In the genomic region with DNA sequence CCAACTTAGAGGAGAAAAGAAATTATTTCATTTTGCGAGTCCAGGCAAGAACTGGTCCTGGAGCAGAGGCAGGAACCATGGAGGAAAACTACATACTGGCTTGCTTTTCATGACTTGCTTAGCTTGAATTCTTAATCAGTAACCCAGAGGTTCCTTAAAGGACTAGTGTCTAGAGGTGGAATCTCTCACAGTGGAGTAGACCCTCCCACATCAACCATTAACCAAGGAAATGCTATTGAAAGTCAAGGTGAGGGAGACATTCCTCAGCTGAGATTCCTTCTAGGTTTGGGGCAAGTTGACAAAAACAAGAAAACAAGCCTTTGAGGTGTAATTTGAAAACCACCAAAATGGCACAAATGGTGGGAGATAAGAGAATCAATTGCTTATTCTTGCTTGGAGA, we compare ENCODE assay signal across 8 mouse cellular contexts. TPM values are rescaled to one million over a fixed set of nuclear protein-coding genes. Genes with fewer than 3 reads are reported as not detected.
A peak's percentile ranks its signal among the peaks of the same experiment; 100 is the strongest.
DNase-seq lines count a peak whose midpoint lies in the region; ATAC-seq and TF ChIP-seq lines count a peak whose summit lies in the region.

A gene (minus strand): TSS at position 119 of the 400 bp plus-strand sequence.

- no peak within 1 kb of the TSS for H3K4me2 ChIP-seq in intestine, embryonic 15.5 days (replicated peaks)
- no peak within 1 kb of the TSS for H3K4me2 ChIP-seq in liver, embryonic 16.5 days (ENCODE audit: low read depth, low read length)

- DNase-seq in kidney, adult 2 months: peak; percentile 82
- no peak for DNase-seq in kidney, adult 18-20 months
- no peak for DNase-seq in adrenal gland, postnatal 36 days
- DNase-seq in gastrocnemius, postnatal 25 days: no peak
- DNase-seq in ovary, postnatal 14 days (ENCODE audit: low spot score): no peak
- no peak for DNase-seq in embryo, embryonic 11 days

- 0 out of 2 replicates have a peak, but pooled peaks have one; percentile 39 for ATAC-seq in intestine, embryonic 15.5 days
- no peak for ATAC-seq in liver, embryonic 16.5 days (ENCODE audit: low read depth)

- TF ChIP-seq CTCF in kidney, adult 2 months (conservative IDR thresholded peaks at IDR 0.05; ENCODE audit: insufficient read depth, insufficient read length, low read depth, low read length): no peak

- H3K36me3 ChIP-seq in kidney, adult 2 months (ENCODE audit: control insufficient read depth, insufficient read depth, low read length): no peaks in the 10 kb centered on the region
- H3K36me3 ChIP-seq in intestine, embryonic 15.5 days: no peaks in the 10 kb centered on the region
- no peaks in the 10 kb centered on the region for H3K36me3 ChIP-seq in liver, embryonic 16.5 days (ENCODE audit: control insufficient read depth, insufficient read depth)

- TF ChIP-seq POLR2A in kidney, adult 2 months (IDR thresholded peaks at IDR 0.05; ENCODE audit: low read depth, low read length): no peak

- no peak within 1 kb of the TSS for H3K9ac ChIP-seq in intestine, embryonic 15.5 days
- no peak within 1 kb of the TSS for H3K9ac ChIP-seq in liver, embryonic 16.5 days (ENCODE audit: low read depth, low read length)

- H3K27me3 ChIP-seq in kidney, adult 2 months (replicated peaks; ENCODE audit: control insufficient read depth, insufficient read depth, low read length): no peaks in the 10 kb centered on the region
- no peaks in the 10 kb centered on the region for H3K27me3 ChIP-seq in intestine, embryonic 15.5 days (replicated peaks)
- H3K27me3 ChIP-seq in liver, embryonic 16.5 days (ENCODE audit: control insufficient read depth, insufficient read depth, low read depth, low read length): no peaks in the 10 kb centered on the region

- peak within 1 kb of the TSS; percentile 90 for H3K27ac ChIP-seq in kidney, adult 2 months (ENCODE audit: insufficient read depth, low read depth, low read length)
- H3K27ac ChIP-seq in intestine, embryonic 15.5 days: no peak within 1 kb of the TSS
- no peak within 1 kb of the TSS for H3K27ac ChIP-seq in liver, embryonic 16.5 days (ENCODE audit: low read length)

- H3K9me3 ChIP-seq in intestine, embryonic 15.5 days: no peaks in the 10 kb centered on the region
- H3K9me3 ChIP-seq in liver, embryonic 16.5 days (replicated peaks; ENCODE audit: control insufficient read depth, low read length): no peaks in the 10 kb centered on the region

- WGBS in kidney, adult 2 months: 50% methylated on average over 1 of the region's 1 CpGs
- WGBS in intestine, embryonic 15.5 days: 88% methylated on average over 1 of the region's 1 CpGs
- WGBS in liver, embryonic 16.5 days (ENCODE audit: insufficient replicate concordance): 76% methylated on average over 1 of the region's 1 CpGs

- H3K4me1 ChIP-seq in kidney, adult 2 months (ENCODE audit: control insufficient read depth, insufficient read depth, low read length): peaks cover 2% of the 10 kb centered on the region; the same call in 1 of the 2 replicates
- no peaks in the 10 kb centered on the region for H3K4me1 ChIP-seq in intestine, embryonic 15.5 days (replicated peaks)
- H3K4me1 ChIP-seq in liver, embryonic 16.5 days (ENCODE audit: control insufficient read depth, low read depth, low read length): no peaks in the 10 kb centered on the region

- H3K4me3 ChIP-seq in kidney, adult 2 months (ENCODE audit: insufficient read depth, low read depth, low read length): peak within 1 kb of the TSS; percentile 63
- H3K4me3 ChIP-seq in intestine, embryonic 15.5 days (replicated peaks): no peak within 1 kb of the TSS
- no peak within 1 kb of the TSS for H3K4me3 ChIP-seq in liver, embryonic 16.5 days (ENCODE audit: low read depth, low read length)

RNA-seq across cellular contexts. Expression of the gene that starts here (rescaled TPM):
- polyA plus RNA-seq in kidney, adult 2 months (2012; rRNA removed): 532 and 670 TPM in 2 replicates
- total RNA-seq in adrenal gland, postnatal 36 days (2021): 100 to 1,000 TPM; 321 to 364 TPM
- total RNA-seq in gastrocnemius, postnatal 25 days (2021): 100 to 1,000 TPM; 152 to 156 TPM
- 292 and 293 TPM in 2 replicates for polyA plus RNA-seq in intestine, embryonic 15.5 days (2015; fragmentation: Nextera tagmentation; extraction: Ambion mirVana)
- polyA plus RNA-seq in liver, embryonic 16.5 days (2015; fragmentation: Nextera tagmentation; extraction: Ambion mirVana): 396 and 427 TPM in 2 replicates
